Mouse (Mus musculus): Measurements from ENCODE around the gene Fam183b.
"Not testable (repeated sequence)": the region's sequence is repeated elsewhere in the genome, so short reads cannot be mapped to it uniquely, and the experiment has no call there.

Fam183b gene

GRCm38 (mm10) chr11:58801558-58802228 lies at the start of gene Fam183b:
TSS of gene Fam183b (minus strand) at chr11:58801960.
- ATAC-seq (ENCODE audit: insufficient number of reproducible peaks, low FRiP score, low TSS enrichment), result no peak

- ATAC-seq (ENCODE audit: insufficient number of reproducible peaks, low FRiP score, low TSS enrichment), result no peak
Measured at GRCm38 (mm10) chr11:58849731-58850130, 48.0 kb upstream of the Fam183b start.

DNA sequence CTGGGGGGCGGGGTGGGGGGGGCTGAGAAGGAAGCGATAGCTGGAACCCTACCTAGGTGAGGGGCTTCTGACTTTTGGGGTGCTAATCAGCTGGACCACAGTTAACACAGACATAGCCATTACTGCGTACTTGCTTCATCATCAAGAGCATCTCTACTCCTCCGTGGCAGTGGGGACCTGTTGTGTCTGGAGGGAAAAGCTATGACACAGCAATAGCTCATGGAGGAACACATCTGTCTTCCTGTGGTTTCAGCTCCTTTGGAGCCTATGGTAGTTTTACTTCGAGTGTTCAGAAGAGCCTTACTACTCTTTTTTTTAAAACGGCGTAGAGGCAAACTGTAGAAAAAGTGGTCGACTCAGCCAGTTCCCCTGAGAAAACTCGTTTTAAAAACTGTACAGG lies 45.9 kb upstream of the Fam183b start:
- 0 out of 2 replicates have a peak, but pooled peaks have one; percentile 7 for ATAC-seq (ENCODE audit: insufficient number of reproducible peaks, low FRiP score, low TSS enrichment)

DNA sequence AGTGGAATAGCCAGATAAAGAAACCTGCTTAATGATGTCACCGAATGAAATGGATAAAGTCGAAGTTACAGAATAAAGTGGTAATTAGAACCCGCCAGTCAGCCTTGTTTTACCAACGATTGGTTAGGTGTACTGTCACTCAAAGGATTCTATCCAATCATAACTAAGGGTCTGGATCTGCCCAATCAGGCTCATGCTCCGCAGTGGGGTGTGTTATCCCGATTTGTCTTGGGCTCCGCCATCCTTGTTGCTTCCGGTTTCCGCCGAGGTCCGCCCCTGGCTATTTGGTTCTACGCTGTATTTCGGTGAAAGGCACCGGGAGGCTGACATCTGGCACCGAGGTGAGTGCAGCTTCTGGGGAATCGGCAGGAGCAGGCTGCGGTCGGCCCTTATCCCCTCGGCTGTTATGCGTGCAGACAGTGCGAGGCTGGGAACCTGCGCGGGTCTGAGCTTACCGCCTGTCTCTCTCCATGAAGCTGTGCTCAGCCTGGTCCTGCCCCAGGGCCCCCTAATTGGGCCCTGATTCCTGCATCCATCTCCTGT lies 45.2 kb upstream of the Fam183b start, which contains the start of gene Gm12258:
Gene Gm12258 (plus strand): TSS at position 240 of the 543 bp plus-strand sequence.
- ATAC-seq (ENCODE audit: insufficient number of reproducible peaks, low FRiP score, low TSS enrichment), result peak; percentile 100

DNA sequence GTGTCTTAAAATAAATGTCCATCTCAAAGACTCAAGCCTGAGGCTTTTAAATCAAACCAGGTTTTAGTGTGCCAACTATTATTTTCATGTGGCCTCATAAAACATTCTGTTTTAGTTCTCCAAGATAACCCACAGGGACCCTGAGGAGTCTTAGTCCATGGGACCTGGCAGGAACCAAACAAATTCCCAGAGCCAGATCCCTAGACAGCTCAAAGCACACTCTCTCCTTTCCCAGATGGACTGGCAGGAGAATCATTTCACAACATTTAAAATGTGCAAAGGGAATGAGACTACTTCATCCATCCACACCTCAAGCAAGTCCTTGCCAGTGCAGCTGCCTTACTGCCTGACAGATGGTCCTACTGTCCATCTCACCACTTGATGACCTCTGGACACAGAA lies 37.2 kb upstream of the Fam183b start, which contains the start of gene Olfr311:
Gene Olfr311 (plus strand): TSS at position 301 of the 400 bp plus-strand sequence.
- ATAC-seq (ENCODE audit: insufficient number of reproducible peaks, low FRiP score, low TSS enrichment), result not testable (repeated sequence)

DNA sequence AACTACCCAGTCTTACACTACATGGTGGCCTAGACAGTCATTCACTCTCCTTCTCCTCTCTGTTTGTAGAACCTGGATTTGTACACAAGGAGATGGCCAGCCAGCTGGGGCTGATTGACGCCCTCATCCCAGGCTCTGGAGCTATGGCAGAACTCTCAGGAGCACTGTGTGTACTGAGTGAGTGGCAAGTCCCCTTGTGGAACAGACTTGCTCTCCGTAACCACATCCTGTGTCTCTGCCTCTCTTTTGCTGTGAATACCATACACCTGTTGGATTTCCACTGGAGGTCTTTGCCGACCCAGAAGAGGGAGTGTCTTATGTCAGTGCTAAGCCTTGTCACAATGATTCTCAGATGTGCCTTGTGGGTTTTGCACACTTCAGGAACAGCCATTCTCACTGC lies 30.8 kb upstream of the Fam183b start:
- not testable (repeated sequence) for ATAC-seq (ENCODE audit: insufficient number of reproducible peaks, low FRiP score, low TSS enrichment)

DNA sequence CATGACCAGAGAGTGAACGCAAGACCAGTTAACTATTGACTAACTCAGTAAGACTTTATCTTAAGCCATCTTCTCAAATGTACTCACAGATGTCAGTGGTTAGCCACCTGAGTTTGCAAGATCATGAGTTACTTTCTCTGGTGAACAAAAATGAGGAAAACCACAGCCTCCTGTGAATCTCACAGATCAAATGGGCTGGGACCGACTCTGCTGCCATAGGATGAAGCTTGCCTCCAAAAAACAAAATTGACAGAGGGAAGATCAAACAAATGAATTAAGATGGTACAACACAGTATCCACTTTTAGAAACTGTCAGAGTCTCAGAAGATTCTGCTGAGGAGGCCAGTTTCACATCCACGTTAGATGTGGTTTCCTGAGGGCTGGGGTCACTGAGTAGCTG lies 28.0 kb upstream of the Fam183b start:
- ATAC-seq (ENCODE audit: insufficient number of reproducible peaks, low FRiP score, low TSS enrichment), result no peak

DNA sequence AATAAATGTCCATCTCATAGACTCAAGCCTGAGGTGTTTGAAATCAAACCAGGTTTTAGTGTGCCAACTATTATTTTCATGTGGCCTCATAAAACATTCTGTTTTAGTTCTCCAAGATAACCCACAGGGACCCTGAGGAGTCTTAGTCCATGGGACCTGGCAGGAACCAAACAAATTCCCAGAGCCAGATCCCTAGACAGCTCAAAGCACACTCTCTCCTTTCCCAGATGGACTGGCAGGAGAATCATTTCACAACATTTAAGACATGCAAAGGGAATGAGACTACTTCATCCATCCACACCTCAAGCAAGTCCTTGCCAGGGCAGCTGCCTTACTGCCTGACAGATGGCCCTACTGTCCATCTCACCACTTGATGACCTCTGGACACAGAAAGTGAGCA lies 27.2 kb upstream of the Fam183b start, which contains the start of gene Olfr312:
Gene Olfr312 (plus strand): TSS at position 301 of the 400 bp plus-strand sequence.
- not testable (repeated sequence) for ATAC-seq (ENCODE audit: insufficient number of reproducible peaks, low FRiP score, low TSS enrichment)

DNA sequence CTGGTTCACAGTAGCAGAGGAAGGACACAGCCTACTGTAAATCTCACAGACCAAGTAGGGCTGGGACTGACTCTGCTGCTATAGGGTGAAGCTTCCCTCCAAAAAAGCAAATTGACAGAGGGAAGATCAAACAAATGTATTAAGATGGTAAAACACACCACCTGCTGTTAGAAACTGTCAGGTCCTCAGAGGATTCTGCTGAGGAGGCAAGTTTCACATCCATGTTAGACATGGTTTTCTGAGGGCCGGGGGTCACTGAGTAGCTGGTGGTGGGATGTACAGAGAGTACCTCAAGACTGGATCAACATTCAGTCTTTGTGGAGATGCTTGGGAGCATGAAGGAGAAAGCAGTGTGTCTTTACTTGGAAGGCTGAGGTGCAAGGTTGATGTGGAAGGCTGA lies 13.9 kb upstream of the Fam183b start:
- ATAC-seq (ENCODE audit: insufficient number of reproducible peaks, low FRiP score, low TSS enrichment), result no peak

DNA sequence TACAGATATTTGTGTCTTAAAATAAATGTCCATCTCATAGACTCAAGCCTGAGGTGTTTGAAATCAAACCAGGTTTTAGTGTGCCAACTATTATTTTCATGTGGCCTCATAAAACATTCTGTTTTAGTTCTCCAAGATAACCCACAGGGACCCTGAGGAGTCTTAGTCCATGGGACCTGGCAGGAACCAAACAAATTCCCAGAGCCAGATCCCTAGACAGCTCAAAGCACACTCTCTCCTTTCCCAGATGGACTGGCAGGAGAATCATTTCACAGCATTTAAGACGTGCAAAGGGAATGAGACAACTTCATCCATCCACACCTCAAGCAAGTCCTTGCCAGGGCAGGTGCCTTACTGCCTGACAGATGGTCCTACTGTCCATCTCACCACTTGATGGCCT lies 12.9 kb upstream of the Fam183b start, which contains the start of gene Olfr313:
Gene Olfr313 (plus strand): TSS at position 301 of the 400 bp plus-strand sequence.
- ATAC-seq (ENCODE audit: insufficient number of reproducible peaks, low FRiP score, low TSS enrichment), result not testable (repeated sequence)

DNA sequence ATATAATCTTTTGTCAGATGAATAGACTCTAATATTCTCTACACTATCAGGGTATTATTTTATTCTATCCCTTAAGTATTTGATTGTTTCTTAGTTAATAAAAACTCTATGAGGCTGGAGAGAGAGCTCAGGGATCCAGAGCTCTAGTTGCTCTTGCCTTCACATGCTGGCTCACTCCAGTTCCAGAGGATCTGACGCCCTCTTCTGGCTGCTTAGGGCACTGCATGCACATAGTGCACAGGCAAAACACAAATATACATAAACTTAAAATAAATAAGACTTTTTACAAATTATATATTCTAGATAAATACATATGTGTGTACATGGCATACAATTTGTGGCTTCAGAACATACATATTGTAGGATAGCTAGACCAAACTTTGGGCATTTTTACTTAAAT lies 10.2 kb upstream of the Fam183b start:
- no peak for ATAC-seq (ENCODE audit: insufficient number of reproducible peaks, low FRiP score, low TSS enrichment)

DNA sequence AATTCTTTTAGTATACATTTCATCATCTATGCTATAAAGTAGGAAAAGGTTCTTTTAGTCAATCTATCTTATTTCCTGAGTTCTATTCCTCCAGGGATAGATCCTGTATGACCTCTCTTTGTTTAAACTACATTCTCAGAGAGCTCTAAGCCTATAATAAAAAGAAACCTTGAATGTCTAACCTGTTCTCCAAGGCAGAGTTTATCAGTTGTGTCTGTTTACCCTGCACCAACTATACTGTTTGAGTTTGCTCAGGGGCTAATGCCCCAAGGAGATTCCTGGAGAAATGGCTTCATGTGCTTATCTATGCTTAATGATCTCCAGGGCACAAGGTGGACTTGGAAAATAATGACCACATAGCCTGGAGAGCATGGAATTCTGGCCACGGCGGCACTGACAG lies 2.6 kb upstream of the Fam183b start:
- ATAC-seq (ENCODE audit: insufficient number of reproducible peaks, low FRiP score, low TSS enrichment), result no peak

GRCm38 (mm10) chr11:58803871-58804270 lies 2.1 kb upstream of the Fam183b start:
- ATAC-seq (ENCODE audit: insufficient number of reproducible peaks, low FRiP score, low TSS enrichment), result no peak

- no peak for ATAC-seq (ENCODE audit: insufficient number of reproducible peaks, low FRiP score, low TSS enrichment)
Measured at GRCm38 (mm10) chr11:58799747-58800146, 2.0 kb downstream of the Fam183b start.

GRCm38 (mm10) chr11:58796850-58797249 lies 4.9 kb downstream of the Fam183b start:
- no peak for ATAC-seq (ENCODE audit: insufficient number of reproducible peaks, low FRiP score, low TSS enrichment)

GRCm38 (mm10) chr11:58795856-58796255 lies 5.9 kb downstream of the Fam183b start:
- ATAC-seq (ENCODE audit: insufficient number of reproducible peaks, low FRiP score, low TSS enrichment), result no peak

GRCm38 (mm10) chr11:58790646-58791045 lies 11.1 kb downstream of the Fam183b start:
- no peak for ATAC-seq (ENCODE audit: insufficient number of reproducible peaks, low FRiP score, low TSS enrichment)

DNA sequence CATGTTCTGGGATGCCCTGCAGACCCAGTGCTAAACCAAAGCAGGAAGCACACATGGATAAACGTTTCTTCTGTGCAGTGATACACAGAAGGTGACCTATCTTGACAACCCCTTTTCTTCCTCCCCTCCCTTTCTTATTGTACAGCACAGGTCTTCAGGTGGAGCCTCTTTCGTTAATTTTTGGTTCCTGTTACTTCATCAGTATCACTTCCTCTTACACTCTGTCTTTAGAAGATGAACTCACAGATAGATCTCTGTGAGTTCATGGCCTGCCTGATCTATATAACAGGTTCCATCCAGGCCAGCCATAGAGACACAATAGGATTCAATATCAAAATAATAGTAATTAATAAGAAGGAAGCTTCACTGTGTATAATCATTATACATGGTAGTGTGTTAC lies 11.7 kb downstream of the Fam183b start:
- no peak for ATAC-seq (ENCODE audit: insufficient number of reproducible peaks, low FRiP score, low TSS enrichment)

GRCm38 (mm10) chr11:58789532-58789931 lies 12.2 kb downstream of the Fam183b start:
- no peak for ATAC-seq (ENCODE audit: insufficient number of reproducible peaks, low FRiP score, low TSS enrichment)

- ATAC-seq (ENCODE audit: insufficient number of reproducible peaks, low FRiP score, low TSS enrichment), result no peak
Measured at GRCm38 (mm10) chr11:58788346-58788745, 13.4 kb downstream of the Fam183b start.

GRCm38 (mm10) chr11:58787651-58788050 lies 14.1 kb downstream of the Fam183b start:
- no peak for ATAC-seq (ENCODE audit: insufficient number of reproducible peaks, low FRiP score, low TSS enrichment)

GRCm38 (mm10) chr11:58784182-58784581 lies 17.6 kb downstream of the Fam183b start:
- ATAC-seq (ENCODE audit: insufficient number of reproducible peaks, low FRiP score, low TSS enrichment), result no peak
